Mouse (Mus musculus) brain, embryonic 14.5 days (tissue): ENCODE results near the gene Rps28. TPM values are rescaled to one million over a fixed set of nuclear protein-coding genes. Genes with fewer than 3 reads are reported as not detected.
A peak's percentile ranks its signal among the peaks of the same experiment; 100 is the strongest.

ENCODE experiments used
- DNase-seq: peaks from one replicate; pipeline ENCODE4 v3.0.0-alpha.2; 2011; ENCODE audit warnings: low read depth
- CTCF ChIP-seq: fragments of 200-500 bp; IDR thresholded peaks from 2 replicates; pipeline ENCODE4 v1.5.1; 2012; ENCODE audit warnings: inconsistent platforms, mild to moderate bottlenecking, moderate library complexity, borderline replicate concordance; ENCODE audit not compliant: insufficient read depth, insufficient read length; ENCODE audit errors: extremely low read depth
- POLR2A ChIP-seq: fragments of 200-500 bp; IDR thresholded peaks from 2 replicates; pipeline ENCODE4 v1.6.1; 2012; ENCODE audit warnings: mild to moderate bottlenecking, inconsistent platforms, borderline replicate concordance; ENCODE audit not compliant: poor library complexity, insufficient read depth, insufficient read length, severe bottlenecking; ENCODE audit errors: extremely low read depth
- polyA plus RNA-seq: library from polyadenylated mRNA; depleted of rRNA; stranded (reverse); fragments of >200 nt; gene quantifications from 2 replicates; pipeline ENCODE4 v1.2.3, GENCODE M21; 2012

Rps28 gene
- polyA plus RNA-seq, 1 experiment = 1,048 TPM

- TF ChIP-seq POLR2A (no peak), CTCF (no peak)
- DNase-seq = no peak
These were observed 1.9 kb downstream of the Rps28 start for GRCm38 (mm10) chr17:33822436-33822959.

- TF ChIP-seq POLR2A (no peak), CTCF (no peak)
- DNase-seq = peak; percentile 46
These were observed 6.3 kb downstream of the Rps28 start for GRCm38 (mm10) chr17:33817969-33818643.

- TF ChIP-seq CTCF (no peak), POLR2A (peak; percentile 41; the same call in 1 of the 2 replicates)
- peak; percentile 99 for DNase-seq
These were observed 7.0 kb downstream of the Rps28 start for GRCm38 (mm10) chr17:33817184-33817968.

- DNase-seq = peak; percentile 23
- TF ChIP-seq POLR2A = no peak
These were observed 7.8 kb downstream of the Rps28 start for GRCm38 (mm10) chr17:33816612-33817011.

GRCm38 (mm10) chr17:33815399-33815798 is 9.0 kb downstream of the Rps28 start:
- TF ChIP-seq POLR2A (no peak), CTCF (no peak)
- no peak for DNase-seq

GRCm38 (mm10) chr17:33812990-33813389 is 11.4 kb downstream of the Rps28 start:
- TF ChIP-seq POLR2A (no peak), CTCF (no peak)
- no peak for DNase-seq

GRCm38 (mm10) chr17:33812475-33812874 is 11.9 kb downstream of the Rps28 start:
- DNase-seq = no peak
- TF ChIP-seq POLR2A (no peak), CTCF (no peak)

- TF ChIP-seq POLR2A (no peak), CTCF (no peak)
These were observed 13.2 kb downstream of the Rps28 start for GRCm38 (mm10) chr17:33811142-33811516.

GRCm38 (mm10) chr17:33810334-33811141 is 13.8 kb downstream of the Rps28 start, which contains the start of gene Kank3:
Gene Kank3, plus strand, starts transcription at chr17:33810519.
- TF ChIP-seq POLR2A (no peak), CTCF (no peak)
- DNase-seq = peak; percentile 97

More at GRCm38 (mm10) chr17:33811142-33811516, 13.2 kb downstream of the Rps28 start:
- no peak for DNase-seq

GRCm38 (mm10) chr17:33808192-33808591 is 16.2 kb downstream of the Rps28 start:
- no peak for TF ChIP-seq CTCF
- TF ChIP-seq POLR2A = no peak

More at GRCm38 (mm10) chr17:33808192-33808591, 16.2 kb downstream of the Rps28 start:
- no peak for DNase-seq
